Mouse (Mus musculus): Measurements from ENCODE around the gene Sgk1. TPM values are rescaled to one million over a fixed set of nuclear protein-coding genes. Genes with fewer than 3 reads are reported as not detected.
A peak's percentile ranks its signal among the peaks of the same experiment; 100 is the strongest.

Gene Sgk1
- polyA plus RNA-seq, 1 experiment from 2014 or later, result 26.2 TPM

- 22% methylated on average over 17 of the region's 17 CpGs for WGBS
- no peak for ATAC-seq (ENCODE audit: insufficient number of reproducible peaks, insufficient read depth, low FRiP score, low read depth)
- peak overlapping the region; percentile 82 for H3K9ac ChIP-seq (ENCODE audit: low read length)
Measured at GRCm38 (mm10) chr10:21991986-21992833, 110.2 kb downstream of the Sgk1 start.

GRCm38 (mm10) chr10:21992834-21993514 lies 111.0 kb downstream of the Sgk1 start:
- Histone ChIP-seq H3K4me1 (ENCODE audit: control insufficient read depth in 2 of 2, insufficient read depth in 2 of 2, low read length in 2 of 2) (peaks cover 7 to 12% of the 10 kb centered on the region in 2 experiments; a peak in 2 of 4 replicates), H3K27ac (replicated peaks in 1 of 2; ENCODE audit: control insufficient read depth in 1 of 2, insufficient read depth in 1 of 2, low read depth in 2 of 2, low read length in 2 of 2) (peak overlapping the region; percentile 29 to 74), H3K4me3 (ENCODE audit: control insufficient read depth in 1 of 2, insufficient read depth in 1 of 2, low read depth in 1 of 2, low read length in 2 of 2) (peak overlapping the region; percentile 44 to 71), H3K27me3 (ENCODE audit: control insufficient read depth, insufficient read depth, low read length) (no peaks in the 10 kb centered on the region), H3K36me3 (ENCODE audit: control insufficient read depth, insufficient read depth, low read length) (peaks cover 14% of the 10 kb centered on the region), H3K9ac (ENCODE audit: low read length) (peak overlapping the region; percentile 82), H3K9me3 (ENCODE audit: control insufficient read depth, low read length) (no peaks in the 10 kb centered on the region), H3K4me2 (ENCODE audit: low read length) (peak overlapping the region; percentile 95)
- 1% methylated on average over 30 of the region's 30 CpGs for WGBS
- no peak for ATAC-seq (ENCODE audit: insufficient number of reproducible peaks, insufficient read depth, low FRiP score, low read depth)

More at GRCm38 (mm10) chr10:21991986-21992833, 110.2 kb downstream of the Sgk1 start:
- Histone ChIP-seq H3K27me3 (ENCODE audit: control insufficient read depth, insufficient read depth, low read length) (no peaks in the 10 kb centered on the region), H3K4me2 (ENCODE audit: low read length) (peak overlapping the region; percentile 95), H3K4me1 (ENCODE audit: control insufficient read depth in 2 of 2, insufficient read depth in 2 of 2, low read length in 2 of 2) (peaks cover 7 to 12% of the 10 kb centered on the region in 2 experiments; a peak in 2 of 4 replicates), H3K9me3 (ENCODE audit: control insufficient read depth, low read length) (no peaks in the 10 kb centered on the region), H3K4me3 (ENCODE audit: control insufficient read depth in 1 of 2, insufficient read depth in 1 of 2, low read depth in 1 of 2, low read length in 2 of 2) (peak overlapping the region; percentile 44 to 71), H3K27ac (replicated peaks in 1 of 2; ENCODE audit: control insufficient read depth in 1 of 2, insufficient read depth in 1 of 2, low read depth in 2 of 2, low read length in 2 of 2) (peak overlapping the region; percentile 56 to 74), H3K36me3 (ENCODE audit: control insufficient read depth, insufficient read depth, low read length) (peaks cover 10% of the 10 kb centered on the region)

- WGBS, result under 1% methylated on average over 60 of the region's 60 CpGs
- Histone ChIP-seq H3K4me1 (ENCODE audit: control insufficient read depth in 2 of 2, insufficient read depth in 2 of 2, low read length in 2 of 2) (peaks cover 7 to 12% of the 10 kb centered on the region in 2 experiments; a peak in 2 of 4 replicates), H3K27me3 (ENCODE audit: control insufficient read depth, insufficient read depth, low read length) (no peaks in the 10 kb centered on the region), H3K9ac (ENCODE audit: low read length) (peak overlapping the region; percentile 82), H3K9me3 (ENCODE audit: control insufficient read depth, low read length) (no peaks in the 10 kb centered on the region), H3K36me3 (ENCODE audit: control insufficient read depth, insufficient read depth, low read length) (peaks cover 20% of the 10 kb centered on the region), H3K4me2 (ENCODE audit: low read length) (peak overlapping the region; percentile 95), H3K27ac (replicated peaks in 1 of 2; ENCODE audit: control insufficient read depth in 1 of 2, insufficient read depth in 1 of 2, low read depth in 2 of 2, low read length in 2 of 2) (peak overlapping the region; percentile 91 to 95), H3K4me3 (ENCODE audit: control insufficient read depth in 1 of 2, insufficient read depth in 1 of 2, low read depth in 1 of 2, low read length in 2 of 2) (peak overlapping the region; percentile 71 to 95)
- ATAC-seq (ENCODE audit: insufficient number of reproducible peaks, insufficient read depth, low FRiP score, low read depth), result peak; percentile 70
Measured at GRCm38 (mm10) chr10:21993515-21994373, 111.8 kb downstream of the Sgk1 start.

GRCm38 (mm10) chr10:21994431-21994914 lies 112.5 kb downstream of the Sgk1 start:
- Histone ChIP-seq H3K27me3 (ENCODE audit: control insufficient read depth, insufficient read depth, low read length) (no peaks in the 10 kb centered on the region), H3K9me3 (ENCODE audit: control insufficient read depth, low read length) (no peaks in the 10 kb centered on the region), H3K9ac (ENCODE audit: low read length) (peak overlapping the region; percentile 82), H3K4me3 (ENCODE audit: control insufficient read depth in 1 of 2, insufficient read depth in 1 of 2, low read depth in 1 of 2, low read length in 2 of 2) (peak overlapping the region; percentile 71 to 95), H3K36me3 (ENCODE audit: control insufficient read depth, insufficient read depth, low read length) (peaks cover 26% of the 10 kb centered on the region), H3K27ac (replicated peaks in 1 of 2; ENCODE audit: control insufficient read depth in 1 of 2, insufficient read depth in 1 of 2, low read depth in 2 of 2, low read length in 2 of 2) (peak overlapping the region; percentile 91 to 95), H3K4me2 (ENCODE audit: low read length) (peak overlapping the region; percentile 95), H3K4me1 (ENCODE audit: control insufficient read depth in 2 of 2, insufficient read depth in 2 of 2, low read length in 2 of 2) (peaks cover 7 to 12% of the 10 kb centered on the region in 2 experiments; a peak in 2 of 4 replicates)
- under 1% methylated on average over 37 of the region's 40 CpGs for WGBS
- peak; percentile 94 for ATAC-seq (ENCODE audit: insufficient number of reproducible peaks, insufficient read depth, low FRiP score, low read depth)

- 8% methylated on average over 12 of the region's 12 CpGs for WGBS
- ATAC-seq (ENCODE audit: insufficient number of reproducible peaks, insufficient read depth, low FRiP score, low read depth), result no peak
- Histone ChIP-seq H3K4me3 (ENCODE audit: control insufficient read depth in 1 of 2, insufficient read depth in 1 of 2, low read depth in 1 of 2, low read length in 2 of 2) (peak overlapping the region; percentile 71 to 95; a peak in 3 of 4 replicates), H3K27me3 (ENCODE audit: control insufficient read depth, insufficient read depth, low read length) (no peaks in the 10 kb centered on the region), H3K36me3 (ENCODE audit: control insufficient read depth, insufficient read depth, low read length) (peaks cover 26% of the 10 kb centered on the region), H3K4me1 (ENCODE audit: control insufficient read depth in 2 of 2, insufficient read depth in 2 of 2, low read length in 2 of 2) (peaks cover 7 to 12% of the 10 kb centered on the region in 2 experiments; a peak in 2 of 4 replicates), H3K9me3 (ENCODE audit: control insufficient read depth, low read length) (no peaks in the 10 kb centered on the region), H3K4me2 (ENCODE audit: low read length) (peak overlapping the region; percentile 95), H3K27ac (replicated peaks in 1 of 2; ENCODE audit: control insufficient read depth in 1 of 2, insufficient read depth in 1 of 2, low read depth in 2 of 2, low read length in 2 of 2) (peak overlapping the region in 1 of 2 experiments; percentile 85; a peak in 1 of 4 replicates), H3K9ac (ENCODE audit: low read length) (peak overlapping the region; percentile 82)
Measured at GRCm38 (mm10) chr10:21995221-21995620, 113.2 kb downstream of the Sgk1 start.

- Histone ChIP-seq H3K4me2 (ENCODE audit: low read length) (peak overlapping the region; percentile 95), H3K9me3 (ENCODE audit: control insufficient read depth, low read length) (no peaks in the 10 kb centered on the region), H3K36me3 (ENCODE audit: control insufficient read depth, insufficient read depth, low read length) (peaks cover 26% of the 10 kb centered on the region), H3K9ac (ENCODE audit: low read length) (peak overlapping the region; percentile 55), H3K27ac (replicated peaks in 1 of 2; ENCODE audit: control insufficient read depth in 1 of 2, insufficient read depth in 1 of 2, low read depth in 2 of 2, low read length in 2 of 2) (no peak overlapping the region), H3K4me3 (ENCODE audit: control insufficient read depth in 1 of 2, insufficient read depth in 1 of 2, low read depth in 1 of 2, low read length in 2 of 2) (peak overlapping the region; percentile 15 to 71), H3K4me1 (ENCODE audit: control insufficient read depth in 2 of 2, insufficient read depth in 2 of 2, low read length in 2 of 2) (peaks cover 7 to 12% of the 10 kb centered on the region in 2 experiments; a peak in 2 of 4 replicates), H3K27me3 (ENCODE audit: control insufficient read depth, insufficient read depth, low read length) (no peaks in the 10 kb centered on the region)
- ATAC-seq (ENCODE audit: insufficient number of reproducible peaks, insufficient read depth, low FRiP score, low read depth), result no peak
- WGBS, result 41% methylated on average over 11 of the region's 11 CpGs
Measured at GRCm38 (mm10) chr10:21995661-21996308, 113.8 kb downstream of the Sgk1 start.

Data from heart, embryonic 14.5 days (tissue).